Mouse (Mus musculus) liver, embryonic 14.5 days (tissue): Measurements from ENCODE around the gene Prkag1. TPM values are rescaled to one million over a fixed set of nuclear protein-coding genes. Genes with fewer than 3 reads are reported as not detected.

ENCODE experiments used
- ATAC-seq: fragments of 200-750 bp; cut with Nextera tagmentation; 2 replicates; pipeline ENCODE4 v1.8.0; 2017; ENCODE audit warnings: moderate number of reproducible peaks, mild to moderate bottlenecking, moderate library complexity; ENCODE audit not compliant: insufficient read depth
- DNase-seq, 3 experiments: peaks; one replicate each; pipeline ENCODE4 v3.0.0-alpha.2; 2012 to 2013; ENCODE audit warnings: low read depth in 3 of 3, low spot score in 3 of 3
- H3K27ac ChIP-seq: fragments of 300-500 bp; sonication (generic); 2 replicates; pipeline ENCODE4 v1.5.1; 2014; ENCODE audit warnings: moderate library complexity, mild to moderate bottlenecking, control low read depth, inconsistent platforms
- H3K27me3 ChIP-seq: fragments of 300-500 bp; sonication (generic); 2 replicates; pipeline ENCODE4 v1.6.1; 2014; ENCODE audit warnings: mild to moderate bottlenecking, low read length, moderate library complexity; ENCODE audit not compliant: control insufficient read depth, insufficient read depth
- H3K36me3 ChIP-seq: fragments of 300-500 bp; sonication (generic); replicated peaks from 2 replicates; pipeline ENCODE4 v1.6.1; 2014; ENCODE audit warnings: low read depth; ENCODE audit not compliant: control insufficient read depth, insufficient read depth
- H3K4me1 ChIP-seq, 2 experiments: fragments of 200-500 bp in 1 of 2; fragments of 300-500 bp in 1 of 2; sonication (generic) in 1 of 2; replicated peaks; 2 replicates each; pipeline ENCODE4 v1.6.1; 2012 to 2014; ENCODE audit warnings: antibody characterized with exemption in 1 of 2, inconsistent platforms in 1 of 2, low read length in 1 of 2; ENCODE audit not compliant: control insufficient read depth in 2 of 2, insufficient read depth in 2 of 2
- H3K4me2 ChIP-seq: fragments of 300-500 bp; sonication (generic); 2 replicates; pipeline ENCODE4 v1.6.1; 2014; ENCODE audit warnings: low read depth, mild to moderate bottlenecking, control low read depth, moderate library complexity
- H3K4me3 ChIP-seq, 2 experiments: fragments of 200-500 bp in 1 of 2; fragments of 300-500 bp in 1 of 2; sonication (generic) in 1 of 2; 2 replicates each; pipeline ENCODE4 v1.5.1; 2012 to 2014; ENCODE audit warnings: low read depth in 2 of 2, low read length in 2 of 2, mild to moderate bottlenecking in 2 of 2, control low read depth in 1 of 2, inconsistent platforms in 1 of 2, moderate library complexity in 1 of 2; ENCODE audit not compliant: insufficient read depth in 1 of 2
- H3K9ac ChIP-seq: fragments of 300-500 bp; sonication (generic); replicated peaks from 2 replicates; pipeline ENCODE4 v1.6.1; 2014; ENCODE audit warnings: mild to moderate bottlenecking, control low read depth, moderate library complexity
- H3K9me3 ChIP-seq: fragments of 300-500 bp; sonication (generic); 2 replicates; pipeline ENCODE4 v1.6.1; 2016; ENCODE audit warnings: low read length, mixed read lengths; ENCODE audit not compliant: control insufficient read depth
- CTCF ChIP-seq: IDR thresholded peaks from 2 replicates; pipeline ENCODE4 v1.5.1; 2016; ENCODE audit warnings: antibody characterized with exemption, low read depth, control low read depth
- EP300 ChIP-seq: IDR thresholded peaks from 2 replicates; pipeline ENCODE4 v1.6.1; 2016; ENCODE audit warnings: antibody characterized with exemption, low read depth
- WGBS: fragments of 180-500 bp; shearing (Covaris S2); extraction: QIAGEN DNeasy Blood & Tissue Kit; methylation state at CpG from one replicate; pipeline ENCODE4 v1.1.7; 2014; ENCODE audit not compliant: insufficient replicate concordance; 5-methylcytosine and 5-hydroxymethylcytosine counted together
- polyA plus RNA-seq, 2 experiments: library from polyadenylated mRNA; depleted of rRNA in 1 of 2; stranded (reverse) in 1 of 2; unstranded in 1 of 2; fragments of >200 nt; fragmentation: Nextera tagmentation in 1 of 2; extraction: Ambion mirVana in 1 of 2; gene quantifications; 2 replicates each; pipeline versions ENCODE4 v1.2.1 to v1.2.3; 2012 to 2014

Gene Prkag1
- polyA plus RNA-seq, 2 experiments: 77.4 to 78.3 TPM

DNA sequence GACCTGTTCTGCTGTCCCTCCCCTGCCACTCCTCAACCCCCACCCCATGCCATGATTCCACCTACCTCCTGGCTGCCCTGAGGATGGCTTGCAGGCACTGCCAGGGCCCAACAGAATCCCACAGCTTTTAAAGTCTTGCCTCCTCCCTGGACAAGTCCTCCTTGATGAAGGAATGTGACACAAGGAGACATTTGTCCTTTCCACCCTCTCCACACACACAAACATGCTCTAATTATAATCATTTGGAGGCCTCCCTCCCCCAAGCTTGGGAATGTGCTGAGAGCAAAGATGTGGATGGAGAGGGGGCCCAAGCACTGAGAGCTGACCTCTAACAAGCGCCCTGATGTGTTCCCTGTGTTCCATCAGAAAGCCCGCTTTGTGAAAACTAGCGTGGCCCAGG lies 21.9 kb downstream of the Prkag1 start, which contains the start of gene Ddn:
Gene Ddn (minus strand): TSS at position 101 of the 400 bp plus-strand sequence.
- ATAC-seq (no peak), DNase-seq (no peak)
- TF ChIP-seq CTCF (no peak), EP300 (no peak)
- 51% methylated on average over 3 of the region's 3 CpGs for WGBS
- no peaks in the 10 kb centered on the region for H3K4me1 ChIP-seq
- peaks cover 29% of the 10 kb centered on the region for H3K36me3 ChIP-seq
- peaks cover 57% of the 10 kb centered on the region for H3K27me3 ChIP-seq
- H3K9ac ChIP-seq: no peak within 1 kb of the TSS
- H3K4me3 ChIP-seq: no peak within 1 kb of the TSS
- H3K4me2 ChIP-seq: peak within 1 kb of the TSS; percentile 25; the same call in 1 of the 2 replicates
- H3K27ac ChIP-seq: no peak within 1 kb of the TSS
- no peaks in the 10 kb centered on the region for H3K9me3 ChIP-seq

DNA sequence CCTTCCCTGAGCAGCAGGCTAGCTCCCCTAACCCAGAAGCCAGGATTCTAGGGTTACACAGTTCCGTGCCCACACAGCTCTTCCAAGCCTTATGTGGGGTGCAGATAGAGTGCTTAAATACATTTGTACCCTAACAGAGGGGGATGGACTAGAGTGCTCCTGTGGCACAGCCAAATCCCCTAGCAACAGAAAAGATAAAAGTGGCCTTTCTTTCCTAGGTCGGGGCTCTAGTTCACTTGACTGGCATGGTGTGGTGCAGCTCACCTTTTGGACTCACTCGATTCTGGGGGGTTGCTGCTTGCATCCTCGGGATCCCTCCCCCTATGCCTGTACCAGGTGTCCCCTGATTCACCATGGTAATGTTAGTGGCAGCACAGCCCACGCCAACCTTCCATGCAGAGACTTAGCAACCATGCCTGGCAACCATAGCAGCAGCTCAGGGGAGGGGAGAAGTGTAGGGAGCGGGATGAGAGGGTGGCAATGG lies 22.6 kb downstream of the Prkag1 start:
- Histone ChIP-seq H3K9ac (no peak overlapping the region), H3K27ac (no peak overlapping the region), H3K4me1 (no peaks in the 10 kb centered on the region; a peak in 1 of 4 replicates), H3K9me3 (no peaks in the 10 kb centered on the region), H3K27me3 (peaks cover 64% of the 10 kb centered on the region), H3K36me3 (peaks cover 22% of the 10 kb centered on the region), H3K4me2 (no peak overlapping the region; the same call in 1 of the 2 replicates), H3K4me3 (no peak overlapping the region)
- DNase-seq (no peak), ATAC-seq (no peak)
- 11% methylated on average over 6 of the region's 6 CpGs for WGBS
- TF ChIP-seq EP300 (no peak), CTCF (no peak)

DNA sequence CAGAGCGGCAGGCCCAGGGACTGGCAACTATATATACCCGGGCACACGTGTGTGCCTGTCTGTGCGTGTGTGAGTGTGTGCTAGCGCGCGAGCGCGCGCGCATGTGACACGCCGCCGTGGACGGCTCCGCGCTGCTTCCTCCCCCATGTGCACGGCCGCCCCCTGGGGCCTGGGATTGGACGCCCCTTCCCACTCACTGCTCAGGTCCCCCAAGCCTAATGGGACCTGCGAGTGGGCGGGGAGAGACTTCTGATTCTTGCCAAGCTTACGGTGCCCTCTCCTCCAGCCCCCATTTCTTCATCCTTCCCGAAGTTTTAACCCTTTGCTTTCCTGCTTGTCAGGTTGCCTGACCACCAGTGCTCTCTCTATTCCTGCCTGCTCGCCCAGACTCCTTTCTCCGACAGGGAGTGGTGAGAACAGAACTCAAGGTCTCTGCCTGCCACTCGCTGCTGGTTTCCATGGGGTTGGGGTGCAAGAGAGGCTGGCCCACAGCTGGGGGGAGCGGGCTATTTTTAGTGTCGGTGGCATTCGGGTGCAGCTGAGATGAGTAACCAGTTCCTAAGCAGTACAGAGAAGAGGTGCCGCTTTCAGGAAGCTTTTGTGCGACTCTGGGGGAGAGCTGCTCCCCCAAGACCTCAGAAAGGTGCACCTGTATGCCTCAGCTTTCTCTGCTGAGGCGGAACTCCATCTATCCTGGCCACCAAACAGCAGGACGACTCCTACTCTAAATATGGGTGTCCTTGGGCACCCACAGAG lies 23.2 kb downstream of the Prkag1 start:
- Histone ChIP-seq H3K27ac (no peak overlapping the region), H3K27me3 (peaks cover 70% of the 10 kb centered on the region), H3K4me2 (peak overlapping the region; percentile 25; the same call in 1 of the 2 replicates), H3K4me3 (no peak overlapping the region), H3K4me1 (no peaks in the 10 kb centered on the region; a peak in 1 of 4 replicates), H3K36me3 (peaks cover 15% of the 10 kb centered on the region), H3K9ac (no peak overlapping the region), H3K9me3 (no peaks in the 10 kb centered on the region)
- DNase-seq (no peak), ATAC-seq (no peak)
- 3% methylated on average over 30 of the region's 34 CpGs for WGBS
- no peak for TF ChIP-seq CTCF
- no peak for TF ChIP-seq EP300

DNA sequence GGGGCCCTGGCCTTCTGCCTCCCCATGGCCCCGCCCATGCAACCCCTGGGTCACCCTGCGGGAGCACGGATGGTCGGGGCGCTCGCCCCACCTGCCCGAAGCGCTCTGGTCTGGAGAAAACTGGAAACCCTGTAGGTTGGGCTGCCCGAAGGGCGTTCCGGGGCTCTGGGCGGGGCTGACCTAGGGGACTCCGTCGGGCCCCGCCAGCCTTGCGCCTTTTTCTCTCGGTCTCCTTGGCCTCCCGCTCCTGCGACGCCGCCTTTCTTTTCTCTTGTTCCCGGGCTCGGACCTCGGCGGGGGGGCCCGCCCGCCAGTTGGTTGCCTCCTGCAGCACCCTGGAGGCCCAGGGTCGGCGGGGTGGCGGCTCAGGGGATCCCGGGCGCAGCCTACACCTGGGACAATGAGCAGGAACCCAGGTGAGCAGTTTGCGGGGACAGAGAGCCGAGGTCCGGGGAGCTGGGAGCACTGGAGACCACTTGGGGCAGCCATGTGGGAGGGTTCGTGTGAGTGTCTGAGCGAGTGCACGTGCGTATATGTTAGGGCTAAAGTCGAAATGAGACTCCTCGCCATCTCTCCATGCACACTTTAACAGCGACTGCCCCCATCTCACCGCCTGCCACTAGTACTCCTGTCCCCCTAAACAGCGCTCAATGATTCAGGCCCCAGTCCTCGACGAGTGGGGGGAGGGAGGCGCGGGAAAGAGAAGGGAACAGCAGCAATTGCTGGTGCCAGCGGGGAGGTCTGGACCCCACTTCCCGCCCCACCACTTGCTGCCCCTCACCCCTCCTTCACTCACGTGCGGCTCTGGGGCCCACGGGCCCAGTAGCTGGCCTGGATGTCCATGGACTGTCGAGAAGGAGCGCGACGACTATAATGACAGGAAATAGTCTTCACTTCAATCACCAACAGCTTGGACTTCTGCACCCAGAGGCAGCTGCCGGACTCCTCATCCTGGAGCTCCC lies 24.2 kb downstream of the Prkag1 start:
- Histone ChIP-seq H3K9me3 (no peaks in the 10 kb centered on the region), H3K27ac (no peak overlapping the region), H3K27me3 (peaks cover 79% of the 10 kb centered on the region), H3K4me2 (peak overlapping the region; percentile 46), H3K4me3 (peak overlapping the region in 1 of 2 experiments; percentile 31; a peak in 2 of 4 replicates), H3K9ac (no peak overlapping the region), H3K36me3 (peaks cover 7% of the 10 kb centered on the region), H3K4me1 (no peaks in the 10 kb centered on the region; a peak in 1 of 4 replicates)
- ATAC-seq: peak; percentile 29; the same call in 1 of the 2 replicates
- DNase-seq: no peak
- 2% methylated on average over 52 of the region's 58 CpGs for WGBS
- TF ChIP-seq CTCF (no peak), EP300 (no peak)
